Mouse (Mus musculus): ENCODE measurements around the gene Gm45062. TPM values are rescaled to one million over a fixed set of nuclear protein-coding genes. Genes with fewer than 3 reads are reported as not detected.

Gm45062 gene
- polyA plus RNA-seq, 1 experiment from 2014 or later, result 9.7 TPM

DNA sequence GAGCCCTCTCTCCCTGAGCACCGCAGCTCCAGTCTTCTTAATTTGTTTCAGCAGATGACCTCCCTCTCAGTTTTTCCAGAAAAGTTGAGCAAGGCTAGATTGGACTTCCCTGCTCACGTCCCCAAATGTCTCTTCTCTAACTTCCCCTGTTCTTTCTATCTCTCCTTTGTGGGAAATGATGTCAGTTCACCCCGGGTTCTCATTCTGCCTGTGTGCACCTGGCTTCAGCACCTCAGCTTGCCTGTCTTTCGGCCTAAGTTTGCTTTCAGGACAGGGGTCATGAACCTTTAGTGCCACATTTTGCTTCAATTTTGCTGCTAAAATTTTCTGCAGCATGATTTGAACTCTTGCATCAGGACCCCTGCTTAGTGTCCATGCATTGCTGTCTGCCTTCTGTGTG is 95.6 kb downstream of the Gm45062 start:
- Histone ChIP-seq H3K36me3 (no peaks in the 10 kb centered on the region), H3K27ac (no peak overlapping the region)

DNA sequence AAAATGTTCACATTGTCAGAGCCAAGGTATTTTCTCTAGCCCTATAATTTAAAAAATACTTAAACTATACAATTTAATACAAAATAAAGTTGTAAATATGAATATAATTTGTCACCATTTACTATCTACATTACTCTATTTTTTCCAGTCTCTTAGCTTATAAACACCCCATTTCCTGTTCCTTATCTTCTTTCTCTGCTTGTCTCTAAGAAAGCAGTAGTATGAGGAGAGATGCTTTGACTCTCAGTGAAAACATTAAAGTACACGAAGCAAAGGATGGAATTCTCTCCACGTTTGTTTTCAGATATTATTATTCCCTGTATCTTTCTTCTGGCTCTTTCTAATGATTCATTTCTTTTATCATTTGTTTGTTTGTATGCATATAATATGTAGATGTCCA is 99.0 kb downstream of the Gm45062 start:
- 78% methylated on average over 2 of the region's 2 CpGs for WGBS
- no peak for ATAC-seq (ENCODE audit: insufficient number of reproducible peaks, low FRiP score, low TSS enrichment, low read depth)
- H3K27me3 ChIP-seq, result no peaks in the 10 kb centered on the region

More for the DNA sequence above, 95.6 kb downstream of the Gm45062 start:
- Histone ChIP-seq H3K27me3 (no peaks in the 10 kb centered on the region), H3K4me1 (peaks cover 15% of the 10 kb centered on the region), H3K9ac (no peak overlapping the region), H3K4me2 (no peak overlapping the region), H3K9me3 (no peaks in the 10 kb centered on the region), H3K4me3 (no peak overlapping the region)
- no peak for ATAC-seq (ENCODE audit: insufficient number of reproducible peaks, low FRiP score, low TSS enrichment, low read depth)
- WGBS, result 90% methylated on average over 4 of the region's 4 CpGs

GRCm38 (mm10) chr6:8358782-8359181 is 99.5 kb downstream of the Gm45062 start:
- Histone ChIP-seq H3K9me3 (no peaks in the 10 kb centered on the region), H3K27ac (no peak overlapping the region), H3K36me3 (no peaks in the 10 kb centered on the region), H3K27me3 (no peaks in the 10 kb centered on the region), H3K4me1 (peaks cover 5% of the 10 kb centered on the region; the same call in 1 of the 2 replicates), H3K4me3 (no peak overlapping the region), H3K4me2 (no peak overlapping the region), H3K9ac (no peak overlapping the region)
- 71% methylated on average over 2 of the region's 2 CpGs for WGBS
- ATAC-seq (ENCODE audit: insufficient number of reproducible peaks, low FRiP score, low TSS enrichment, low read depth), result no peak

More for the DNA sequence above, 99.0 kb downstream of the Gm45062 start:
- H3K4me3 ChIP-seq, result no peak overlapping the region
- no peak overlapping the region for H3K9ac ChIP-seq
- H3K4me1 ChIP-seq, result peaks cover 9% of the 10 kb centered on the region; the same call in 1 of the 2 replicates
- no peak overlapping the region for H3K27ac ChIP-seq
- H3K9me3 ChIP-seq, result no peaks in the 10 kb centered on the region
- H3K4me2 ChIP-seq, result no peak overlapping the region
- no peaks in the 10 kb centered on the region for H3K36me3 ChIP-seq

DNA sequence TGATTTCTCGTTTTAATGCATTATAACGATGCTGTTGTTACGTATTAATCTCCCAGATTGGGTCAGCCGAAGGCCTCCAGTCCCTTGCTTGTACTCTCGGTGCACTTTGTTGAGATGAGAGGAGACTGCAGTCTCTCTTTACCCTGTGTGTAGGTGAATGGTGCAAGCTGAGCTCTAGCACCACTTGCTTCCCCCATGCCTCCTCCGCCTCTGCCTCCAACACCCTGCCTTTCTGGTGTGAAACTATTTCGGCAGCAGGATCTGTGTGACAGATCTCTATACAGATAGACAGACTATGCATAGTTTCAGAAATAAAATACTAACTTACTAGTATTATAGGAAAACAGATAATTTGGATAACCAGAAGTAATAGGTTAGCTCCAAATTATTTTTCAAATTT is 101.6 kb downstream of the Gm45062 start:
- no peak for ATAC-seq (ENCODE audit: insufficient number of reproducible peaks, low FRiP score, low TSS enrichment, low read depth)
- H3K4me2 ChIP-seq, result no peak overlapping the region
- H3K27ac ChIP-seq, result no peak overlapping the region
- H3K9me3 ChIP-seq, result no peaks in the 10 kb centered on the region
- H3K27me3 ChIP-seq, result no peaks in the 10 kb centered on the region
- no peaks in the 10 kb centered on the region for H3K36me3 ChIP-seq
- no peak overlapping the region for H3K4me3 ChIP-seq
- H3K4me1 ChIP-seq, result no peaks in the 10 kb centered on the region
- 83% methylated on average over 7 of the region's 7 CpGs for WGBS
- H3K9ac ChIP-seq, result no peak overlapping the region

GRCm38 (mm10) chr6:8364033-8364756 is 104.9 kb downstream of the Gm45062 start:
- H3K9ac ChIP-seq, result no peak overlapping the region
- 79% methylated on average over 12 of the region's 12 CpGs for WGBS

GRCm38 (mm10) chr6:8364757-8365150 is 105.5 kb downstream of the Gm45062 start:
- no peaks in the 10 kb centered on the region for H3K27me3 ChIP-seq
- 87% methylated on average over 11 of the region's 11 CpGs for WGBS

More at GRCm38 (mm10) chr6:8364033-8364756, 104.9 kb downstream of the Gm45062 start:
- Histone ChIP-seq H3K36me3 (no peaks in the 10 kb centered on the region), H3K4me2 (no peak overlapping the region), H3K27ac (no peak overlapping the region), H3K27me3 (no peaks in the 10 kb centered on the region), H3K4me1 (no peaks in the 10 kb centered on the region), H3K4me3 (no peak overlapping the region), H3K9me3 (no peaks in the 10 kb centered on the region)
- ATAC-seq (ENCODE audit: insufficient number of reproducible peaks, low FRiP score, low TSS enrichment, low read depth), result no peak

DNA sequence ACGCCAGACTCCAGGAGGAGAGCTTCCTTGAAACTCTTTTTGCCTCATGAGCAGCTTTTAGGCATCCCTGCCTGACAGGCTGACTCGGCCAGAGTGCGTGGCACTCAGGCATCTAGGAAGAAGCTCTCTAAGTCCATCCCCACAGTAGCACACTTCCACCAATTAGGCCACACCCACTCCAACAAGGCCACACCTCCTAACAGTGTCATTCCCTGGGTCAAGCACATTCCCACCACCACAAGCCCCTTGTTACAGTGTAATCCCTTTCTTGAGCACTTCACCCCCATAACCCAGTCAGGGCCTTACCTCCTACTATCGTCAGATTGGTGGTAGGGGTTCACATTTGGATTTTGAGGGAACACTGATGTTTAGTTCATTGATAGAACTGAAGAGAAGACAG is 108.4 kb downstream of the Gm45062 start:
- Histone ChIP-seq H3K4me2 (no peak overlapping the region), H3K9me3 (no peaks in the 10 kb centered on the region), H3K9ac (no peak overlapping the region), H3K27me3 (no peaks in the 10 kb centered on the region), H3K36me3 (no peaks in the 10 kb centered on the region), H3K4me1 (no peaks in the 10 kb centered on the region), H3K4me3 (no peak overlapping the region), H3K27ac (no peak overlapping the region)
- WGBS, result 98% methylated on average over 4 of the region's 4 CpGs
- no peak for ATAC-seq (ENCODE audit: insufficient number of reproducible peaks, low FRiP score, low TSS enrichment, low read depth)

More at GRCm38 (mm10) chr6:8364757-8365150, 105.5 kb downstream of the Gm45062 start:
- H3K4me1 ChIP-seq, result no peaks in the 10 kb centered on the region
- H3K27ac ChIP-seq, result no peak overlapping the region
- no peak overlapping the region for H3K4me3 ChIP-seq
- H3K9ac ChIP-seq, result no peak overlapping the region
- no peak for ATAC-seq (ENCODE audit: insufficient number of reproducible peaks, low FRiP score, low TSS enrichment, low read depth)
- no peak overlapping the region for H3K4me2 ChIP-seq
- H3K36me3 ChIP-seq, result no peaks in the 10 kb centered on the region
- H3K9me3 ChIP-seq, result no peaks in the 10 kb centered on the region

- no peaks in the 10 kb centered on the region for H3K27me3 ChIP-seq
- no peak overlapping the region for H3K4me2 ChIP-seq
- ATAC-seq (ENCODE audit: insufficient number of reproducible peaks, low FRiP score, low TSS enrichment, low read depth), result no peak
- no peak overlapping the region for H3K9ac ChIP-seq
- no peaks in the 10 kb centered on the region for H3K36me3 ChIP-seq
- no peaks in the 10 kb centered on the region for H3K4me1 ChIP-seq
- 80% methylated on average over 2 of the region's 2 CpGs for WGBS
- no peak overlapping the region for H3K4me3 ChIP-seq
- no peak overlapping the region for H3K27ac ChIP-seq
- H3K9me3 ChIP-seq, result no peaks in the 10 kb centered on the region
Observed at GRCm38 (mm10) chr6:8368198-8368864, 109.1 kb downstream of the Gm45062 start.

DNA sequence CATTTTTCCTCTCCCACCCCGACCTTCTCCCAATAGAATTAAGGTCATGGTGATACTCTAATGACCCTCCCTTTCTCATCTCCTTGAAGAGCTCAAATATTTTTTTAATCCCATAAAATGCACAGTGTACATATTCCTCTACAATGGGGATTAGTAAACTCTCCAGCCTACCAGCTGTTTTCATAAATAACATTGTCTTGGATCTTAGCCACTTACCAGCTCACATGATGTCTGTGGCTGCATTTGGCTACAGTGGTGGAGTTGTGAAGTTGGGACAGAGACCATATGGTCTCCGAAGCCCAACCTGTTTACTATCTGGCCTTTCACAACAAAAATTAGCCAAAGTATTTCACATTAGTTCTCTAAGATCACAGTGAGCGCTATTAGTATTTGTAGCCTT is 111.4 kb downstream of the Gm45062 start:
- Histone ChIP-seq H3K4me2 (no peak overlapping the region), H3K4me3 (no peak overlapping the region), H3K9me3 (no peaks in the 10 kb centered on the region), H3K27ac (no peak overlapping the region), H3K36me3 (no peaks in the 10 kb centered on the region), H3K27me3 (no peaks in the 10 kb centered on the region), H3K4me1 (no peaks in the 10 kb centered on the region), H3K9ac (no peak overlapping the region)
- ATAC-seq (ENCODE audit: insufficient number of reproducible peaks, low FRiP score, low TSS enrichment, low read depth), result no peak
- 74% methylated on average over 3 of the region's 3 CpGs for WGBS

GRCm38 (mm10) chr6:8373051-8373450 is 113.8 kb downstream of the Gm45062 start:
- 60% methylated on average over 2 of the region's 2 CpGs for WGBS
- Histone ChIP-seq H3K9ac (no peak overlapping the region), H3K4me3 (no peak overlapping the region), H3K4me2 (no peak overlapping the region), H3K9me3 (no peaks in the 10 kb centered on the region), H3K36me3 (no peaks in the 10 kb centered on the region), H3K27ac (no peak overlapping the region), H3K4me1 (no peaks in the 10 kb centered on the region), H3K27me3 (no peaks in the 10 kb centered on the region)
- no peak for ATAC-seq (ENCODE audit: insufficient number of reproducible peaks, low FRiP score, low TSS enrichment, low read depth)

DNA sequence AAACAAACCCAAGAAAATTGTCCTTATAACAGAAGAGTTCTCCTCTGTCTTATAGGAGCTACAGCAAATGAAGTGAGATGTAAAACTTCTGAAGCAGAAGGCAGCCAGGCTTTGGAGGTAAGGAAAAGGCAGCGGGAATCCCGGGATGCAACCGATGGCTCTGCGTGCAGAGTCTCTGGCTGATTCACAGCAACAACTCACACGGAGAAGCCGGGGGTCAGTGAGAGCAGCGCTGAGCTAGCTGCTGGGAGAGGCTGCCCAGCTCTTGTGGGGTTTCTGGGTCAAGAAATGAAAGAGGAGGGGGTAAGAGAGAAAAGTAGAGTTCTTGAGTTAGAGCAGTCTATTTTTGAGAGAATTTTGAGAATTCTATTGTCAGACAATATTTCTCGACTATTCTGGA is 114.6 kb downstream of the Gm45062 start:
- Histone ChIP-seq H3K36me3 (no peaks in the 10 kb centered on the region), H3K4me1 (no peaks in the 10 kb centered on the region), H3K9me3 (no peaks in the 10 kb centered on the region), H3K27me3 (no peaks in the 10 kb centered on the region), H3K4me2 (no peak overlapping the region), H3K27ac (no peak overlapping the region), H3K4me3 (no peak overlapping the region), H3K9ac (no peak overlapping the region)
- WGBS, result 53% methylated on average over 8 of the region's 8 CpGs
- ATAC-seq (ENCODE audit: insufficient number of reproducible peaks, low FRiP score, low TSS enrichment, low read depth), result no peak

DNA sequence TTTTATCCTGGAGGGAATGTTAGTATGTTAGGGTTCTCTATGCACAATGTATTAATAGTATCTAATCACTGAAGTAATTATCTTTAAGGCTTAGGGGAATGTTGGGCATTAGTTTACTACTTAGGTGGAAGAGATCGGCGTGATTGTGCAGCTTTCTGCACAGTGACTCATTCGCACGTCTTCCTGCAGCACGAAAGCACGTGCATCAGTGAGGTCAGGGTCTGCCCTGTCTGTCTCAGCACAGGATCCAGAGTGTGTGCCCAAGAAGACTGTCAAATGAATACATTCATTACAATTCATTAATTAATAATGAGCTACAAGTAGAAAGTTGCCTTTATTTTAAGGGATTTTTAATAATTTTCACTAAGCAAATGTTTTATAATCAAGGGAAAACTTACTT is 115.0 kb downstream of the Gm45062 start:
- ATAC-seq (ENCODE audit: insufficient number of reproducible peaks, low FRiP score, low TSS enrichment, low read depth), result no peak
- Histone ChIP-seq H3K9ac (no peak overlapping the region), H3K9me3 (no peaks in the 10 kb centered on the region), H3K4me1 (no peaks in the 10 kb centered on the region), H3K27me3 (no peaks in the 10 kb centered on the region), H3K4me2 (no peak overlapping the region), H3K4me3 (no peak overlapping the region), H3K36me3 (no peaks in the 10 kb centered on the region), H3K27ac (no peak overlapping the region)
- WGBS, result 77% methylated on average over 6 of the region's 6 CpGs
